Mouse (Mus musculus) thymus, postnatal 14 days (tissue): Measurements from ENCODE around the gene Wdr95.

Experiments
- DNase-seq: peaks from one replicate; pipeline ENCODE4 v3.0.0; 2021

The Wdr95 gene

DNA sequence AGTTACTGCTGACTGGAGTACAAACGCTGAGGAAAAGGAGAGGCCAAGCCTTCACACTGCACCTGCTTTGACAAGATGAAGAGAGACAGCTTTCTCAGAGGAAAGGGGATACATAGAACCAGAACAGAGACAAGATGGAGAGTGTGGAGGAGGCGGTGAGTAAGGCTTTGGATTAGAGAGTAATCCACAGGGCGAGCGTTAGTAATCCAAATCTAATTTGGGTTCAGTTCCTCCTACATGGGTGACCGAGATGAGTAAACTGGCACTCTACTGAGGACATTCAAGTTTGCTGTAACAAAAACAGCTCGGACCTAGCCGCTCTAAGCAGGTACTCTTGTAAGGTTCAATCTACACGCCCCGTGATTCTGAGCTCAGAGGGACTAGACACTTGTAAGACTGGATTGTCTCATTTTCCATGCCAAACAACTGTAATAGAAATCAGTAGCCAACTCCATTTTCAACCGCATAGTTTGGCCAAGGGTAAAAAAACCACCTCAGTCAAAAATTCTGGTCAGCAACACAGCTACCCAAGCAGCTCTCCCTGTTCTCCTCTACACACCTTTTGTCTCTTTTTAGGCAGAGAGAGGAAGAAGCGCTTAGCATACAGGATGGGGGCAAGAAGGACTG is 106.0 kb downstream of the Wdr95 start:
- no peak for DNase-seq

DNA sequence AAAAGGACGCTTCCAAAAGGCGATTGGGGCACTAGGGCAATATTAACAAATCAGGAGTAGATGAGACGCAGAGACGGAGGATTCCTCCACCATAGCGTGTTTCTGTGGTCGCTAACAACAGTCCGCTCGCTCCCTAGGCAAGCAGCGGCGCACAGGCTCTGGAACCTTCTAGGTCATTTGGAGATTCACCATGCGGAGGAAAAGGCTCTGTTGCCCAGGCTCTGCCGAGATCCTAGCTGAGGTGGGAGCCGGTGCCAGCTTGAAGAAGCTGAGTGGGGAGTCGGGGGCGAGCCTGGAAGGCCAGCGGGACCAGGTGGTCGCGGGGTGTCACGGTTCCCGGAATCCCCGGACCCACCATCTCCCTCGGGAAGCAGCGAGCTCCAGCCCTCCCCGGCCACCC is 107.1 kb downstream of the Wdr95 start:
- DNase-seq = no peak

- DNase-seq = peak; percentile 97
Measured at GRCm38 (mm10) chr5:149636075-149636920, 107.8 kb downstream of the Wdr95 start, which contains the start of gene Hsph1. TSS of gene Hsph1 (minus strand) at chr5:149636376.

DNA sequence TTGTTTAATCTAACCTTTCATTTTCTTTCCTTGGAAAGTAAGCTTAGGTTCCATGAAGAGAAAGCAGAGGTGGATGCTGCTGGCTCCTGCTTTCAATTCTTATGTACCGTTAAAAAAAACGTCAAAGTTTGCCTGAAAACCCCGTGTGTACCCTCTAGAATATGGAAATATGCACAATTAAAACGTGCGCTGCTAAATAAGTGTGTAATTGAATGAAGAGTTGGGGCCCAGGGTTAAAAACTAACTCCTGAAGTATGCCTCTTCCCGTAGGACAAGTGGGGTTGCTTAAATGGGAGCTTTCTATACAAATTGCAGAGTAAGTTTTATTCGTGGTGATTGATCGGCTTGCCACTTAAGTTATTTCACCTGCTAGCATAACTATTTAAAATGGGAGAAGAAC is 108.8 kb downstream of the Wdr95 start:
- no peak for DNase-seq

DNA sequence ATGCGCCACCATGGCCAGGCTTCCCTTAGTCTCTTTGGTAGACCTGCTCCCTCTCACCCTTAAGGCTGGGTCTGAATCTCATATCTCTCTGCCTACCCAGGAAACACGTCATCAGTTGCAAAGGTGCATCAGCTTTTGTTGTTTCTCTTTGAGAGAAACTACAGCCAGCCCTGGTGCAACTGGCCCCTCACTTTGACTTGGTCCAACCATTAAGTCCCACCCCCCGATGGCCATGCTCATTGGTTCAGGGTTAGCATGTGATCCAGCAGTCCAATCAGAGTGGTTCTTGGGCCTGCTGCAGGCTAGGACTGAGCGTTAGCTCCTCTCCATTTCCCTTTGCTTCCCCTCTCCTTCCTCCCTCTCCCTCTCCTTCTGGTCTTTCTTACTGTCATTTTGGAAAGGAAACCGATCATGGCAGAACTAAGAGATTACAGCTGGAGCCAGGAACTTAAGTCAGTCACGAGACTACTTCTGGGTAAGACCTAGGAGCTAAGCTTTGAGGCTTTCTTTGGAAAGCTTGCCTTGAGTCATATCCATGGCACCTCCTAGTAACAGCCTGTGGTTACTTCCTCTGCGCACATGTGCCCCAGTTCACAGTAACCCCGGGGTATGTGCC is 112.9 kb downstream of the Wdr95 start:
- DNase-seq = no peak

GRCm38 (mm10) chr5:149642366-149642765 is 113.9 kb downstream of the Wdr95 start:
- DNase-seq = no peak

DNA sequence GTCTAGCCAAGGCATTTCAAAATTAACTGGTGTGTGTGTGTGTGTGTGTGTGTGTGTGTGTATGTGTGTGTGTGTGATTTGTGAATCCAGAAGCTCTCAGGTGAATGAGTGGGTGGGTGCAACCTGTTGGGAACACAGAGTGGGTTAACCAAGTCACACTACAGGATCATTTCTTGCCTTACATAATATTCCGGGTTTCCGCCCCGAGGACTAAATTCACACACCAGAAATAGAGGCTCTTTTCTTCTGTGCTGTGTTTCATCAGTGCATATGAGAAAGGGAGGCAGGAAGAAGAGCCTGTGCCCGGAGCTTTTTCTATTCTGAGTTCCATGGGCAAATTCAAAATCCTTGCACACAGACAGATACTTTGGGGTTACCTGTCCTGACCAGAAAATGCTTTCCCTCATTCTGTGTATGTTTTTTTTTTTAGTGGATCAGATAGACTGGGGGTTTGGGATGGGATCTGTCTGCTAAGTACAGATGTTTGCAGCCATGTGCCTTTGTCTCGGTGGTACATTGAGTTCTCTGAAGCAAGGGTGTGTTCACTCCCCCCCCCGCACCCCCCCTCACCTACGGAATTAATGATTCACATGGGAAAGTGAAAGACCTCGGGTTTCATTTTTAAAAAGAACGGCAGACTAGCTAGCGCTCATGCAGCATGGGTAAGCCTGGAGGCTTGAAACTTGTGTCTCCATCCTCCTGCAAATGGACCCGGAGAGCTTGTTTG is 114.5 kb downstream of the Wdr95 start:
- DNase-seq = no peak

- DNase-seq = no peak
Measured at GRCm38 (mm10) chr5:149647367-149648115, 119.1 kb downstream of the Wdr95 start.

DNA sequence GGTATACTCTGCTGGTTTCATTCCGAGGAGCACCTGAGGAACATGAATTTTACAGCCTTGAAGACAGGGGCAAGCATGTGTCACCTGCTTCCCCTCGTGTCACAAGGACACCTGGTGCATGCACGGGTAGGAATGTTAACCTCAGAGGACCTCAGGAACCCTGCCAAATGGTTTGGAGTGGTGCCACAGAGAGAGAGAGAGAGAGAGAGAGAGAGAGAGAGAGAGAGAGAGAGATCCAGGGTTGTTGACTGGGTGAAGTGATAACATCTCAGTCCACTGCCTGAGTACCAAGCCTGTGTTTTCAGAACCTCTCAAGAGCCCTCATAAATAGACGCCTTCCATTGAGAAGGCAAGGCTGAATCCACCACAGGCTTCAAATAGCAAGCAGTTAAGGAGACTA is 119.7 kb downstream of the Wdr95 start:
- DNase-seq = no peak

- no peak for DNase-seq
Measured at GRCm38 (mm10) chr5:149648895-149649406, 120.5 kb downstream of the Wdr95 start.

DNA sequence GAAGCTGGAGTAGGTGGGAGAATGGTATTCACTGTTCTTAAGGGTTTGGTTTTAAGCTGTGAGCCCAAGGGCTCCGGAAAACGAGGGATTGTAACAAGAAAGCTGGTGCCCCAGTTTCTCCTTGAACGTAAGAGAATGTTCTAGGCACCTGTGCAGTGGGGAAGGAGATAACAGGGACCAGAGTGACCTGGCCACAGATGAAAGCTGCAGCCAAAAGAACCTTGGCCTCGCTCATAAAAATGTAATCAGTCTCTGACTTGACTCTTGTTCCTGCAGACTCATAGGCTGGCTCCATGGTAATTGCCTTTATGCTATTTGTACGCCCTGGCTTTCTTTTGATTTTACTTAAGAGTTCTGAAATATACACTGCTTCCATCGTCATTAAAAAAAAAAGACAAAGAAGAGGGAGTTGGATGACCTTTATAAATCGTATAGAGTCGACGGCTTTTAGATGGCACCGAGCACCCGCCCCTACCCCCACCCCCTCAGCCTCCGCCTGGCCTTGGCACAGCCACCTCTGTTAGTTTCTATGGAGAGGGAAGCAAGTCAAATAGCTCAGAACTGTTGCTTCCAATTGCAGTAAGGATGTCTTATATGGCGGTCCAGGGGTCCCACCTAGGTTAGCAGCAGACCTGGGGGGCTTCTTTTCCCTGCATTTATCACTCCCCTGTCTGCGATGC is 121.2 kb downstream of the Wdr95 start:
- DNase-seq = no peak

DNA sequence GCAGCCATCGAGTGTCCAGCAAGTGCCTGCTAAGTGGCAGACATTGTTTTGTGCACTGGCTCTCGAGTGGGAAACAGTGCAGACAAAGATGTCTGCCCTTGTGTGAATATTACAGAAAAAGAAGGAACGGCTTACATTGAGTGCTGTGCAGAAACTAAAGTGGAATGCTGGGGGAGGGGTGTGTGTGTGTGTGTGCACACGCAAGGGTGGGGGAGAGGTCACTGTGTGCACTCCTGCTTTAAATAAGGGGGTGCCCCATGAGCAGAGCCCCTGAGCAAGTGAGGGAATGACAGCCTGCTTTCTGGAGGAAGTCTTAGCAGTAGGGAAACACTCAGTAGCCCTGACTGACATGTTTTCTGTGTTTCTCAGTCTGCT is 121.7 kb downstream of the Wdr95 start:
- no peak for DNase-seq

DNA sequence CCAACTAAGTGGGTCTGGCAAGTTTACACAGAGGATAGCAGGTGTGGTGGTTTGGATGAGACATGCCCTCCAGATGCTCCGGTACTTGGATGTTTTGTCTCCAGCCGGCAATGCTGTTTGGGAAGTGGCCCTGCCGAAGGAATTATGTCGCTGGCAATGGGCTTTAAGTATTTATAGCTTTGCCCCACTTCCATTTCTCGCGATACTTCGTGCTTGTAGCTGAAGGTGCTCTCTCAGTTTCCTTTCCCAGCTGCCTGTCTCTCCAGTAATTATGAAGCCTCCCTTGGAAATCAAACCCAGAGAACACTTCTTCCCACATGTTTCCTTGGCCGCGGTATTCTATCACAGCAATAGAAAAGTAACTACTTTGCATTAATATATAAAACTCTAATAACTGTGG is 127.2 kb downstream of the Wdr95 start:
- no peak for DNase-seq

DNA sequence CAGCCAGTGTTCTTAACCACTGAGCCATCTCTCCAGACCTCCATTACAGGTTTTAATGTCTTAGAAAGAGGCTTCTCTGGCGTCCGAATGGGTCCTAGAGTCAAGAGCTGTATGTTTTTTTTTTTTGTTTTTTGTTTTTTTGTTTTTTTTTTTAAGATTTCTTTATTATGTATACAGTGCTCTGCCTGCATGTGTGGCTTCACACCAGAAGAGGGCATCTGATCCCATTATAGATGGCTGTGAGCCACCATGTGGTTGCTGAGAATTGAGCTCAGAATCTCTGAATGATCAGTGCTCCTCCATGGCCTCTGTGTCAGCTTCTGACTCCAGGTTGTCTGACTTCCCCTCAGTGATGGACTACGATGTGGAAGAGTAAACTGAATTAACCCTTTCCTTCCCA is 129.5 kb downstream of the Wdr95 start:
- no peak for DNase-seq

GRCm38 (mm10) chr5:149658741-149659413 is 130.4 kb downstream of the Wdr95 start:
- DNase-seq = no peak

DNA sequence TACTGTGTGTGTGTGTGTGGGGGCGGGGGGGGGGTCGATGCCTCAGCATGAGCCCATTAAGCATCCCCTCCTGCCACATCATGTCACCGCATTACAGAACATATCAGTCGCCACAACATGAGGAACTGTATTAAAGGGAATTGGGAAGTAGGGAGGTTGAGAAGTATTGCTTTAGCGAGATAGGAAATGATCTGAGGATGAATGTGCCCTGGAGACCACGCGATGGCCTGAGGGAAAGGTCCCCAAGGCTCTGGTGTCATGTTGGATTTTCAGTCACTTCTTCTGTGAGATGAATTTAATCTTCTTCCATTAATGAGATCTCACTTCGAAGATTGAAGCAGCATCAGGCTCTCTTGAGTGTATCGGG is 130.9 kb downstream of the Wdr95 start:
- no peak for DNase-seq

DNA sequence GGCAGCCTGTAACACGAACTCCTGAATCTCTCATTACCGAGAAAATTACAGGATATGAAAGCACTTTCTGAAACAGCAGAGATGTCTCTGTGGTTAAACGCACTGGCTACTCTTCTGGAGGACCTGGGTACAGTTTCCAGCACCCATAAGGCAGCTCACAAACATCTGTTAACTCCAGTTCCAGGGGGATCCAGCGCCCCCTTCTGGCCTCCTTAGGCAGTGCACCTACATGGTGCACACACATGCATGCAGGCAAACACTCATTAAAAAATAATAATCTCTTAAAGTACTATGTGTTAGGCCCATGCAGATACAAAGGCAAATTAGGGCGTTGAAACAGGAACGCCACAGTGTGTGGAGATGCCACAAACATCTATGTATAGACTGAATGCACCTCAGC is 132.9 kb downstream of the Wdr95 start:
- no peak for DNase-seq
